Mouse (Mus musculus) telencephalon, adult 2 months (tissue): Measurements from ENCODE around the gene Papss1.

Experiments used
- DNase-seq: peaks from one replicate; pipeline ENCODE4 v3.0.0-alpha.2; 2011; ENCODE audit warnings: low read depth, low spot score

The Papss1 gene

DNA sequence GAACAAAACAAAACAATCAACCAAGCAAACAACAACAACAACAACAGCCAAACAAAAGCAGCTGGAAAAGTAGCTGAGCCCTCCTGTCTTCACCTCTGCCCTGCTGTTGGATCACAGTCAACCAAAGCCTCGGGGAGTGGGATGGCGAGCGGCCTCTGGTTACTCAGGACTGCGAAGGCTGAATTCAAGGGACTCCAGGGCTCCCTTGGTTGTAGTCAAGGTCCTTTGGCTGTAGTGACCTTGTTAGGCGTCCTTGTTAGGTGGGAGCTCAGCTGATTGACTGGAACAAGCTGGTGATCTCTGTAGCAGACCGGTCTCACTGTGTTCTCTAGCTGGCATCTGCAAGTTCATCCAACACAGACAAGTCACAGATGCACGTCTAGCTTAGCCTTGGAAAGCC, 16.5 kb downstream of the Papss1 start:
- DNase-seq = no peak

- no peak for DNase-seq
Measured at GRCm38 (mm10) chr3:131586818-131587217, 22.2 kb downstream of the Papss1 start.

DNA sequence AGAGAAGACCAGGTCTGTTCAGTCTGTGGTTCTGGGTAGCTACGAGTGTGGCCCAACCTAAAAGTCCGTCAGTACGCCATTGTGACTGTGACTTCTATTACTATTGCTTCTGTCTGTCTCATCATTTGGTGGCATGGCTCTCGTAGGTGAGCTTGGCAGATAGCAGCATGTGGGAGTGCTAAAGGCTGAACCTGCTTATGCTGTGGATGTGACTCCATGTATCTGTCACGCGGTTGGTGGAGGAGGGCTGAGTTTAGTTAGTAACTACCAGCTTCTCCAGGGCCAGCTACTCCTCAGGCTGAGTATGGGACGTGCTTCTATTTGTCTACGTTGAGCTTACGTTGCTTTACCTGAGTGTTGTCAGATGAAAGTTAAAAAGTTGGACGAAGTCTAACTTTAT, 23.4 kb downstream of the Papss1 start:
- DNase-seq = peak; percentile 19

GRCm38 (mm10) chr3:131593143-131593798, 28.7 kb downstream of the Papss1 start:
- no peak for DNase-seq

GRCm38 (mm10) chr3:131594361-131594760, 29.8 kb downstream of the Papss1 start:
- DNase-seq = no peak

DNA sequence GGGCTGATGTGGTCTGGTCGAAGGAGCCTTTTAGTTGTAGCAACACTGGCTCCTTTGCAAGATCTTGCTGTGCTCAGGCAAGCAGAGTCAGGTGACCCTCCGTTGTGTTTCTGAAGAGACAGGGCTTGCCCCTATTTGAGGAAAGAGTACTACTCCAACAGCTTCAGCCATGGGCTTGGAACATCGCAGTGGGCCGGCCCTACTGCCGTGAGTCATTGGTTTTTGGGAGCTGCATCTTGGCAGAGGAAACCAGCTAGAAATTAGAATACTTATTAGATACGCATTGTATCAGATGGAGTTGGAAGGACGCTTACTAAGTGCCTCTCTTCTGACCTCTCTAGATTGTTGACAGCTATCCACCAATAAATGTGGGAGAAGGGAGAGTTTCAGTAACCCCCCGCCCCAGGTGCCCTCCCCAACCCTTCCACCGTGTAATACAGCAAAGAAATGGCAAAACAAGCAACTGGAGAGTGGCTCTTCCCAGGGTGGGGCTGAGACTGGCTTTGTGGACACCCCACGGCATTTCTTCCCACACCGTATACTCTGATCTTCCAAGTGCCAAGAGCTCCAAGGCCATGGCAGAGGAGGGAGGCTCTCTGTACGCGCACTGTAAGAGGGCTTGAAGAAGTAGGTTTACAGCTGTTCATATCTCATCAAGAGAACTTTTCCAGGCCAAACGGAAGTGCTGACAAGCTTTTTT, 31.1 kb downstream of the Papss1 start:
- no peak for DNase-seq

GRCm38 (mm10) chr3:131600726-131601125, 36.2 kb downstream of the Papss1 start:
- DNase-seq = no peak

DNA sequence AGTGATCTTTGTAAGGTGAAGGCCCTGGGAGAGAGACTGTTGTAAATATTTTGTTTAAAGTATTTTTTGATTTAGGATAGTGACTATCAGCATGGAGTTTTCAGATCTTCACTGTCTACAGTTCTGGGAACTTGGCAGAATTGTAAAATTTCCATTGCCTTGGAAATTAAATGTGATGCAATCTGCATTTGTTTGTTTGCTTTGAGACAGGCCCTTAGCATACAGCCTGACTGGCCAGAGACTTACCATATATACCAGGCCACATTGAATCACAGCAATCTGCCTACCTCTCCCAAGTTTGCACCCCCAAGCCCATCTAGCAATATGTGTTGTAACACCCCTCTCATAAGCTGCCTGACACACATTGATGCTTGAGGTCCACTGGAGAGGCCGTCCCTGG, 36.8 kb downstream of the Papss1 start:
- no peak for DNase-seq

GRCm38 (mm10) chr3:131602995-131603414, 38.4 kb downstream of the Papss1 start:
- no peak for DNase-seq

GRCm38 (mm10) chr3:131608112-131608511, 43.5 kb downstream of the Papss1 start:
- no peak for DNase-seq

DNA sequence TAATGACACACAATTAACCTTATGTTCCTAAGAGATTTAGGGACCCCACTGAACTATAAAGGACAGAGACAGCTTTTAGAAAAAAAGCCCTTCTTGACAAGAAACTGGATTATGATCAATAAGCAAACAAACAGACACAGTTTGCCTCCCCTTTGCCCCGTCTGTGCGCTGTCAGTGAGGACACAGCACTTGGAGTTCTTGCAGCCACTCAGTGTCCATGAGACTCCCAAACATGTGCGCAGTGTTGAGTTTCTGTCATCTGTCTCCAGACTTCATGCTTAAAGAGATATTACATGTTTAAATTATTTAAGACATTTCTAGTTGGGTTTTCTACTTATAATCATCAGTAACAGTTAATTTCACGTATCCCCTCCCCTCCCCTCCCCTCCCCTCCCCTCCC, 45.1 kb downstream of the Papss1 start:
- no peak for DNase-seq

- no peak for DNase-seq
Measured at GRCm38 (mm10) chr3:131610595-131610994, 46.0 kb downstream of the Papss1 start.

DNA sequence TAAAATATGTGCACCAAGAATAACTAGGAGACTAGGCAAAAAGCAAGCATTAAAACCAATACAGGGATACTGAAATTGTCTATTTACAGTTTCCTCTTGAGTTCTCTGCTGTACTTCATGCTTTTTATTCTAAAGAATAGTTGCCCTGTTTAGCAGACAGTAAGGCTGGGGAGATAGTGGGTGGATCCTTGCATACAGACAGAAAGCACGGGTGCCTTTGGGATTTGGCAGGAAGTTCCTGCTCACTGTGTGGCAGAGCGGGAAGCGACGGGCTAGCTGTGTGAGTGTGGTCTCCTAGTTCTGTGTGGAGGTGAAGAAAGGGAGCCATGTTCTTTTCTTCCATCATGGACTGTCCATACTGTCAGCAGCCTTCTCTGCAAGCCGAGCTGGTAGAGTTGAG, 48.3 kb downstream of the Papss1 start:
- DNase-seq = peak; percentile 47

DNA sequence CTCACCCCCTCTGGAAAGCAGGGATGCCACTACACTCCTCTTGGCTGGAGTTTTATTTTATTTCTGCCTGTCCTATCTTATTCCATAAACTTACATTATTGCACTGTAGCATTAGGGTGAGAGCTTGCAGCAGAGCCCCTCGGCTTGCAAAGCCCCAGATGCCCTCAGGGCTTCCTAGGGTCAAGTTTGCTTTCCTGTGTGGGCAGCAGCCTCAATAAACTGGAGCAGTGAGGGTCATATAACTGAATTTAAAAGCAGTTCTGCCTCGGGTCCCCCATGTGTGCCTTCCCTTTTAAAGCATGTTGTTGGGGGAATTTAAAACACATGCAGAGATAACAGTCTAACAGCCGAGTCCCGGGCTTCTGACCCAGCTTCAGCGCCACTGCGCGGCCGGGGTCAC, 49.5 kb downstream of the Papss1 start:
- no peak for DNase-seq

DNA sequence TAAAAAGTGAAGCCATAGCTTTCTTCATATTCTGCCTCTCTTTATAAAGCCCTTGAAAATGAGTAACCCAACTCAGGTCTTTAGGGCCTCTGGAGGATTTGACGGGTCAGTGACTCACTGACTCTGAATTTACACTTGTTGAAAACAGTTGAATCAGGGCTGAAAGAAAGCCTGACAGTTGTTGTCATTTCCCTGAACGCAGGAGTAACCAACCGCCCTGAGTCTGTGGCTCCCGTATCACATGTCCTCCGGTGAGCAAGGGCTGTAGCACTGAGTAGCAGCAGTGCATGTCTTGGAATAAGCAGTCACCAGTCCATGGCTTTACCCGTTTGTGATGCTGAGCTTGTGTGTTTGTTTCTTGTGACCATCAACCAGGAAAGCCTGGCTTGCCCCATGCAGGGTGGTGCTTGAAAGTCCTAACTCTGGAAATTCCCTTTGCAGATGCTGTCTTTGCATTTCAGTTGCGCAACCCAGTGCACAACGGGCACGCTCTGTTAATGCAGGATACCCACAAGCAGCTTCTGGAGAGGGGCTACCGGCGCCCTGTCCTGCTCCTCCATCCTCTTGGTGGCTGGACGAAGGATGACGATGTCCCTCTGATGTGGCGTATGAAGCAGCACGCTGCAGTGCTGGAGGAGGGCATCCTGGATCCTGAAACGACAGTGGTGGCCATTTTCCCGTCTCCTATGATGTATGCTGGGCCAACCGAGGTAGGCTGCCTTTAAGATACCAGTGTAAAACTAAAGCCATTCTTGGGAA, 54.2 kb downstream of the Papss1 start:
- DNase-seq = no peak

DNA sequence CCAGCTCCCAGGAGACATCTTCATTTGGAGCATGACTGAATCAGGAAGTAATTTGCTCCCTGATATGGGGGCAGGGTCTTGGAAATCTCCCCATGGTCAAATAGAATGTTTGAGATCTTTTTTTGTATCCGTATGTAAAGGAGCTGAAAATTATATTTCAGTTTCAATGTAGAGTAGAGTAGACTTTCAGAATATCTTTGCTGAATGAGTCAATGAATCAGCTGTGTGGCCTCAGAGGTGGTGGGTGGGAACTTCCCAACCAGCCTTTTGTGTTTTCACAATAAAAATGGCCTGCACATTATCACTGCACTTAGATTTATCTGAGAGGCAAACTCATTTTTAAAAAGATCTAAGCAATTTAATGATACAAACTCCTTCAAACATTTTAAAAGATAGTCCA, 58.6 kb downstream of the Papss1 start:
- DNase-seq = no peak

DNA sequence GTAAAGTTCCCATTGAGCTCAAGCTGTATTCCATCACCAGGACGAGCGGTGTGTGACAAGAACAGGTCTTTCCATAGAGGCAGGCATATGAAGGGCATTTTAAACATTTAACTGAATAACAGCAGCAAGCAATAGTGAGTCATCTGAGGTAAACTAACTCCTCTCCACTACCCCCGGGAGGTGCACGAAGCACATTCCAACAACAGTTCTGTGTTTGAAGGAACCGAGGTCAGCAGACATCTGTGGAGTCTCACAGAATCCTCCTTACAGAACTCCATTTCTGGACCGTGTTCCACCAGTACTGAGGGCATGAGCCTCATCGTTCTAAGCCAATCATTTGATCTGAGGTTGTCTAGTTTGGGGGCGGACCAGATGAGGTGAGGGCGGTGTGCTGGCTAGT, 59.5 kb downstream of the Papss1 start:
- DNase-seq = no peak

DNA sequence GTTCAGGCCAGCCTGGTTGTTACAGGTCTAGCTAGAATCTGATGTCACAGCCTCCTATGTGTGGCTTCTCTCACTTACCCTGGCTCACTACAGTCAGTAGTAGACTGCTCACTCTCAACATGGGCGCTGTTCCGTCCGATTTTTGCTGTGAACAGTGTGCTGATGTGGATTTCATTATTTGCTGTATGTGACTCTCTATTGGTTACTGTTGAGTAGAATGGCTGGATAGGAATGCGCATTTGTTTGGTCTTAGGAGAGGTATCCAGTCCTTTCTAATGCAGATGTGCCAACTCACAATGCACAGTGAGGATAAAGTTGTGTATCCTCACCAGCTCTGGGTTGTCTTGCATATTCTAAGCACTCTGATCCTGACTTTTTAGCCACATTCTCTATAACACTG, 62.9 kb downstream of the Papss1 start:
- DNase-seq = no peak

DNA sequence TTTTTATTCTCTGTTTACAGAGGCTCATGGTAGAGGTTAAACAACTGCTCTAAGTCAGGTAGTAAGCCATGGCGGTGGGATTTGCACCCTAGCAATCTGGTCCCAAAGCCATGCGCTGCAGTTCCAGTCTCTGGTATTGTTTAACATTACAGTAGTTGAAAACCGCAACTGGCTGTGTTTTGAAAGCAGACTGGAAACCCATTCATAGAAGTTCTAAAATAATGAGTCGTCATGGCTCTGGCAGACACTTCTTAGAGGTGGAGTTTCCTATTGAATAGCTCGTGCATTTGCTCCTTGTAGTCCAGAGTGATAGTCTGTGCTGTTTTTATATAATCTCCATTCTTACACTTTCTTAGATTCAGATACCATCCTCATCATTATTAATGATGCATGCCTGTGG, 63.7 kb downstream of the Papss1 start:
- DNase-seq = no peak

DNA sequence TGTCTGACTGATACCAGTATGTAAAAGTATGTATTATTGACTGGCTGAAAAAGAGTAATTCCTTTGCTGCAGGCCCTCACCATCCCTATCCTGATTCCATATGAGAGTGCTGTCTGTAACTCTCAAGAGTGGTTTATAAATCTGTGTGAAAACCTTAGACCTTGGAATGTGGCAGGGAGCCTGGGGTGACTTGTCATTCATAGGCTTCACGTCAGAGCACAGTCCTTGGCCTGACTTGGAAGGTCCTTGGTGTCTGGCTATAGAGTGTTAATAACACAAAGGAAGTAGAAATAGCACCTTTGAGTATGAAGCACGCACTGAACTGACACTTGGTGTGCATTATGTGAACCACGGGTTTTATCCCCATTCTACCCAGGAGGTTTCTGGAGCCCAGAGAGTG, 64.4 kb downstream of the Papss1 start:
- no peak for DNase-seq

DNA sequence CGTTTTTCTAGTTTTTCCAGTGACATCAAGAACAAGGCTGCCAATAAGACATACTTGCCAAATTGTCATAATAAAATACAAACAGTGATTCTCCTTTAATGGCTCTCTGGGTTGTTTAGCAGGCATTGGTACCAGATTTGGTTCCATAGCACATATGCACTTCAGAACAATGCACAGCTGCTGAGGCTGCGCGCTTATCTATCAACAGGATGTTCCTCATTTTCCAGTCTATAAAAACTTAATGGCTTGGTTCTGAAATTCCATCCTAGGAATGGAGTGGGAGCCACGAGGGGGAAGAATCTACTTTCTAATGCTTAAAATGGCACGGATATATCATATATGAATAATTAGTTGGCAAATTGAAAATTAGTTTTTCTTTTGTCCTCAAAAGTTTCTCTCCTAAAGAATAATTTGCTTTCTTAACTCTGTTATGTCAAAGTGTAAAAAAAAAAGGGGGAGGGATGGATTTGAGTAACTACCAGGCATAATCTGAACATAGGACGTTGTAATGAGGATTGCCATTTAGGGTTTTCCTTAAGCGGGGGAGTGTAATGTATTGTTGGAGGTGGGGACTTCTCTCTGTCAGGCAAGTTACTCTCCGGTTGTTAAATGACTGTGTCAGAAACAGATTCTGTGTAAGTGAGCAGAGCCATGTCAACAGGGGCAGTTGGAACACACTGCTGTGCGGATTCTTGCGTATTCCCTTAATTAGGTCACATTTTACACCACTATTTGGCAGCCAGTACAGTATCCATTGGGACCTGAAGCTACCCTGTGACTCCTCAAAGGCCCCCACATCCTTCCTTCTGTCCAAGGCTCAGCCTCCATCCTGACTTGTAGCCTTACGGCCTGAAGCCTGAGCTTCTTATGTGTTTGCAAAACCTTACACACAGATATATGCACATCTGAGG, 66.1 kb downstream of the Papss1 start:
- no peak for DNase-seq
